In genomic region chr3:53472061-53472460, GRCm38 (mm10) we compare ENCODE assay signal across 26 mouse cellular contexts. TPM values are rescaled to one million over a fixed set of nuclear protein-coding genes. Genes with fewer than 3 reads are reported as not detected.
"Had no signal": no experiment of that assay in that cellular context is flagged by ENCODE, and none has a peak within 500 bp of the region (broad histone marks: within the 10 kb centered on the region; RNA-seq: fewer than 3 reads in every experiment).

No protein-coding gene starts in this region.

- DNase-seq: gastrocnemius, adult 2 months; gastrocnemius, postnatal 10 days; gastrocnemius, postnatal 25 days; heart, adult 18-20 months; heart, postnatal 10 days; heart, postnatal 4 days; kidney, adult 18-20 months; kidney, postnatal 10 days; kidney, postnatal 4 days; liver; liver, embryonic 13.5 days had no signal

- H3K9me3 ChIP-seq: heart, embryonic 10.5 days; heart, embryonic 12.5 days; hindbrain, embryonic 10.5 days; hindbrain, embryonic 12.5 days; intestine, embryonic 15.5 days; limb, embryonic 10.5 days; limb, embryonic 12.5 days; liver, embryonic 13.5 days had no signal

- H3K4me1 ChIP-seq: limb, embryonic 10.5 days had no signal

- H3K9ac ChIP-seq: heart, embryonic 12.5 days; hindbrain, embryonic 12.5 days; hindbrain, embryonic 14.5 days; intestine, embryonic 15.5 days; limb, embryonic 12.5 days; liver, embryonic 13.5 days had no signal

- H3K27me3 ChIP-seq: heart, embryonic 12.5 days; hindbrain, embryonic 12.5 days; intestine, embryonic 15.5 days; limb, embryonic 12.5 days; liver, embryonic 13.5 days had no signal

- H3K27ac ChIP-seq: gastrocnemius, adult 2 months; heart, embryonic 10.5 days; hindbrain, embryonic 10.5 days; hindbrain, embryonic 12.5 days; hindbrain, embryonic 14.5 days; intestine, embryonic 15.5 days; layer of hippocampus, adult 2 months; left cerebral cortex, adult 2 months; limb, embryonic 10.5 days; limb, embryonic 12.5 days; liver, embryonic 13.5 days had no signal

- ATAC-seq: hindbrain, embryonic 16.5 days; inflammation-experienced regulatory T-cells, adult 6 months; intestine, embryonic 15.5 days; intestine, postnatal 0 days had no signal

- H3K4me3 ChIP-seq: gastrocnemius, adult 2 months; heart, embryonic 10.5 days; heart, embryonic 12.5 days; hindbrain, embryonic 10.5 days; hindbrain, embryonic 12.5 days; intestine, embryonic 15.5 days; layer of hippocampus, adult 2 months; left cerebral cortex, adult 2 months; limb, embryonic 10.5 days; limb, embryonic 12.5 days; liver, embryonic 13.5 days had no signal

- H3K4me2 ChIP-seq: heart, embryonic 12.5 days; hindbrain, embryonic 12.5 days; hindbrain, embryonic 14.5 days; intestine, embryonic 15.5 days; limb, embryonic 12.5 days; liver, embryonic 11.5 days; liver, embryonic 13.5 days had no signal

RNA-seq across cellular contexts. Expression of gene Stoml3, which starts 16.4 kb away (rescaled TPM):
- polyA plus RNA-seq: heart, embryonic 10.5 days; heart, embryonic 12.5 days; heart, embryonic 16.5 days; hindbrain, embryonic 10.5 days; hindbrain, embryonic 12.5 days; hindbrain, embryonic 14.5 days; hindbrain, embryonic 16.5 days; inflammation-experienced regulatory T-cells, adult 6 months; intestine, postnatal 0 days; limb, embryonic 10.5 days; limb, embryonic 12.5 days; liver, embryonic 11.5 days; liver, embryonic 13.5 days had no signal
